Mouse (Mus musculus): ENCODE measurements around the gene Adrb1.

GRCm38 (mm10) chr19:56769024-56769423, 47.0 kb downstream of the Adrb1 start:
- TF ChIP-seq CTCF (IDR thresholded peaks at IDR 0.05; ENCODE audit: insufficient read depth, low read length) (no peak), POLR2A (IDR thresholded peaks at IDR 0.05; ENCODE audit: borderline replicate concordance, extremely low read depth, low read depth, low read length) (no peak)

All from lung, adult 2 months (tissue).